In the genomic region with DNA sequence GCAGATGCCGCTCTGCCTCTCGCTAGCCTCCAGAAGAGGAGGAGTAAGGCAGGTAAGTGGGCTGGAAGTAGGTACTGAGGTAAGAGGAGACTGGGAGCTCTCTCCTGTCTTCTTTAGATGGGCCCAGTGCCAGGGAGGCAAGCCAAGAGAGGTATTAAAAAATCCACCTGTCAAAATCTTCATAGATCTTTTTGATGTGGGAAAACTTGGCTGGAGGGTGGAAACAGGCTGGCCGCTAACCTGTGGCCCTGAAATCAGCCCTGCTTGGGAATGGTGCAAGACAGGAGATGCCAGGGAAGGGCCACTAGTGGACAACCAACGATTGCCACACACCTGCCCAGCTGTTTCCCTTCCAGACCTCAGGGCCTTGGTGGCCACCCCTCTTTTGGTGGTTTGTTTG, we compare ENCODE assay signal across 9 mouse cellular contexts. TPM values are rescaled to one million over a fixed set of nuclear protein-coding genes. Genes with fewer than 3 reads are reported as not detected.
DNase-seq lines count a peak whose midpoint lies in the region; ATAC-seq lines count a peak whose summit lies in the region.
"Had no signal": no experiment of that assay in that cellular context is flagged by ENCODE, and none has a peak within 500 bp of the region (broad histone marks: within the 10 kb centered on the region; RNA-seq: fewer than 3 reads in every experiment).

No protein-coding gene starts in this region.

- DNase-seq in adrenal gland, postnatal 14 days = peak; percentile 62
- DNase-seq in adrenal gland, postnatal 4 days (ENCODE audit: low spot score in 2 of 2) = no peak
- peak; percentile 30 to 59 for DNase-seq in lung, adult 18-20 months
- no peak for DNase-seq in lung, postnatal 36 days
- DNase-seq in gastrocnemius, postnatal 25 days = no peak
- DNase-seq: B cell, adult 2 months had no signal

- peaks cover 56% of the 10 kb centered on the region for H3K4me1 ChIP-seq in hindbrain, embryonic 15.5 days (replicated peaks)
- H3K4me1 ChIP-seq in neural tube, embryonic 12.5 days = peaks cover 40% of the 10 kb centered on the region

- H3K27me3 ChIP-seq in hindbrain, embryonic 15.5 days = no peaks in the 10 kb centered on the region
- no peaks in the 10 kb centered on the region for H3K27me3 ChIP-seq in neural tube, embryonic 12.5 days (replicated peaks)

- peak overlapping the region; percentile 92 for H3K9ac ChIP-seq in hindbrain, embryonic 15.5 days
- no peak overlapping the region for H3K9ac ChIP-seq in neural tube, embryonic 12.5 days

- no peak overlapping the region for H3K27ac ChIP-seq in hindbrain, embryonic 15.5 days (replicated peaks)
- H3K27ac ChIP-seq in neural tube, embryonic 12.5 days = no peak overlapping the region

- WGBS in hindbrain, embryonic 15.5 days = 89% methylated on average over 4 of the region's 4 CpGs
- WGBS in neural tube, embryonic 12.5 days = 86% methylated on average over 4 of the region's 4 CpGs

- no peaks in the 10 kb centered on the region for H3K9me3 ChIP-seq in hindbrain, embryonic 15.5 days
- H3K9me3 ChIP-seq in neural tube, embryonic 12.5 days = no peaks in the 10 kb centered on the region

- H3K36me3 ChIP-seq in hindbrain, embryonic 15.5 days = peaks cover 19% of the 10 kb centered on the region
- H3K36me3 ChIP-seq in neural tube, embryonic 12.5 days = peaks cover 5% of the 10 kb centered on the region

- peak overlapping the region; percentile 81 for H3K4me3 ChIP-seq in hindbrain, embryonic 15.5 days
- no peak overlapping the region for H3K4me3 ChIP-seq in neural tube, embryonic 12.5 days

- H3K4me2 ChIP-seq in hindbrain, embryonic 15.5 days = peak overlapping the region; percentile 60
- peak overlapping the region; percentile 75 for H3K4me2 ChIP-seq in neural tube, embryonic 12.5 days (replicated peaks)

- no peak for ATAC-seq in hindbrain, embryonic 15.5 days (ENCODE audit: low FRiP score, low read depth)
- ATAC-seq in neural tube, embryonic 12.5 days (ENCODE audit: low FRiP score, low read depth) = no peak
- no peak for ATAC-seq in CD4-positive, CD25-positive, alpha-beta regulatory T cell, adult 4 months

RNA-seq across cellular contexts. Expression of a gene that starts 1.5 kb away (rescaled TPM):
- total RNA-seq in adrenal gland, postnatal 14 days (2021) = 291 and 301 TPM in 2 replicates
- total RNA-seq in adrenal gland, postnatal 4 days (2021) = 10 to 100 TPM; 77.6 to 90.3 TPM
- polyA plus RNA-seq in hindbrain, embryonic 15.5 days (2015; fragmentation: Nextera tagmentation; extraction: Ambion mirVana) = 25.7 and 29.5 TPM in 2 replicates
- 26.0 and 27.7 TPM in 2 replicates for polyA plus RNA-seq in neural tube, embryonic 12.5 days (2016; fragmentation: Nextera tagmentation; extraction: Ambion mirVana)
- polyA plus RNA-seq in CD4-positive, CD25-positive, alpha-beta regulatory T cell, adult 4 months (2017; shearing (Covaris generic)) = 1 to 10 TPM; 1.1 to 2.2 TPM
- total RNA-seq in gastrocnemius, postnatal 25 days (2021) = 100 to 1,000 TPM; 315 to 363 TPM

RNA-seq across cellular contexts. Expression of a gene that starts 1.7 kb away (rescaled TPM):
- 145 and 155 TPM in 2 replicates for total RNA-seq in adrenal gland, postnatal 14 days (2021)
- 100 to 1,000 TPM; 165 to 169 TPM for total RNA-seq in adrenal gland, postnatal 4 days (2021)
- polyA plus RNA-seq in hindbrain, embryonic 15.5 days (2015; fragmentation: Nextera tagmentation; extraction: Ambion mirVana) = 138 and 150 TPM in 2 replicates
- polyA plus RNA-seq in neural tube, embryonic 12.5 days (2016; fragmentation: Nextera tagmentation; extraction: Ambion mirVana) = 129 and 135 TPM in 2 replicates
- 10 to 100 TPM; 37.8 to 86.7 TPM for polyA plus RNA-seq in CD4-positive, CD25-positive, alpha-beta regulatory T cell, adult 4 months (2017; shearing (Covaris generic))
- total RNA-seq in gastrocnemius, postnatal 25 days (2021) = 10 to 100 TPM; 67.1 to 68.5 TPM

RNA-seq across cellular contexts. Expression of a gene that starts 22.0 kb away (rescaled TPM):
- 18.7 and 19.5 TPM in 2 replicates for total RNA-seq in adrenal gland, postnatal 14 days (2021)
- total RNA-seq in adrenal gland, postnatal 4 days (2021) = 10 to 100 TPM; 25.9 to 33.9 TPM
- 59.0 and 60.4 TPM in 2 replicates for polyA plus RNA-seq in hindbrain, embryonic 15.5 days (2015; fragmentation: Nextera tagmentation; extraction: Ambion mirVana)
- polyA plus RNA-seq in neural tube, embryonic 12.5 days (2016; fragmentation: Nextera tagmentation; extraction: Ambion mirVana) = 51.9 and 52.3 TPM in 2 replicates
- 10 to 100 TPM; 16.9 to 28.1 TPM for polyA plus RNA-seq in CD4-positive, CD25-positive, alpha-beta regulatory T cell, adult 4 months (2017; shearing (Covaris generic))
- 1 to 10 TPM; 5.2 to 6.8 TPM for total RNA-seq in gastrocnemius, postnatal 25 days (2021)

RNA-seq across cellular contexts. Expression of a gene that starts 50.1 kb away (rescaled TPM):
- 87.9 and 89.3 TPM in 2 replicates for total RNA-seq in adrenal gland, postnatal 14 days (2021)
- 10 to 100 TPM; 65.1 to 71.1 TPM for total RNA-seq in adrenal gland, postnatal 4 days (2021)
- 35.0 and 36.0 TPM in 2 replicates for polyA plus RNA-seq in hindbrain, embryonic 15.5 days (2015; fragmentation: Nextera tagmentation; extraction: Ambion mirVana)
- polyA plus RNA-seq in neural tube, embryonic 12.5 days (2016; fragmentation: Nextera tagmentation; extraction: Ambion mirVana) = 28.5 and 31.8 TPM in 2 replicates
- 1 to 10 TPM; 5.0 to 8.3 TPM for polyA plus RNA-seq in CD4-positive, CD25-positive, alpha-beta regulatory T cell, adult 4 months (2017; shearing (Covaris generic))
- total RNA-seq in gastrocnemius, postnatal 25 days (2021) = 10 to 100 TPM; 22.8 to 23.8 TPM

RNA-seq across cellular contexts. Expression of a gene that starts 55.0 kb away (rescaled TPM):
- total RNA-seq in adrenal gland, postnatal 14 days (2021) = 73.2 and 80.6 TPM in 2 replicates
- total RNA-seq in adrenal gland, postnatal 4 days (2021) = 100 to 1,000 TPM; 106 to 107 TPM
- polyA plus RNA-seq in hindbrain, embryonic 15.5 days (2015; fragmentation: Nextera tagmentation; extraction: Ambion mirVana) = 189 and 205 TPM in 2 replicates
- polyA plus RNA-seq in neural tube, embryonic 12.5 days (2016; fragmentation: Nextera tagmentation; extraction: Ambion mirVana) = 105 and 118 TPM in 2 replicates
- polyA plus RNA-seq in CD4-positive, CD25-positive, alpha-beta regulatory T cell, adult 4 months (2017; shearing (Covaris generic)) = 100 to 1,000 TPM in 1 of 2 experiments, 10 to 100 TPM in 1; 86.1 to 129 TPM
- 10 to 100 TPM; 16.2 to 21.2 TPM for total RNA-seq in gastrocnemius, postnatal 25 days (2021)

Comparison
In these comparisons a context has a peak if more than half of its experiments do, and no peak if none do; other contexts are left out.
1. DNase-seq: peak in adrenal gland, postnatal 14 days (single experiment) and lung, adult 18-20 months (2 of 2); none in adrenal gland, postnatal 4 days (0 of 2), lung, postnatal 36 days (single experiment) and gastrocnemius, postnatal 25 days (single experiment).